Mouse (Mus musculus) myocyte (in vitro differentiated cells): ENCODE measurements around the gene Mindy3. TPM values are rescaled to one million over a fixed set of nuclear protein-coding genes. Genes with fewer than 3 reads are reported as not detected.

Source experiments
- H3K27me3 ChIP-seq: one replicate; pipeline ENCODE4 v1.6.1; 2011; ENCODE audit not compliant: control insufficient read depth, insufficient read depth, insufficient read length
- H3K36me3 ChIP-seq: one replicate; pipeline ENCODE4 v1.6.1; 2011; ENCODE audit not compliant: control insufficient read depth, insufficient read depth
- H3K4me2 ChIP-seq: one replicate; pipeline ENCODE4 v1.6.1; 2011; ENCODE audit warnings: low read depth, control low read depth
- H3K4me3 ChIP-seq: one replicate; pipeline ENCODE4 v1.5.1; 2011; ENCODE audit warnings: mild to moderate bottlenecking, control low read depth, moderate library complexity
- H3K79me2 ChIP-seq: one replicate; pipeline ENCODE4 v1.6.1; 2011; ENCODE audit not compliant: control insufficient read depth, insufficient read depth
- H3ac ChIP-seq: one replicate; pipeline ENCODE4 v1.6.1; 2011; ENCODE audit not compliant: control insufficient read depth, insufficient read length
- CEBPB ChIP-seq: IDR thresholded peaks from 2 replicates; pipeline ENCODE4 v1.6.1; 2011; ENCODE audit warnings: mild to moderate bottlenecking, moderate library complexity; ENCODE audit not compliant: poor library complexity, insufficient read depth, severe bottlenecking
- E2F4 ChIP-seq: IDR thresholded peaks from one replicate; pipeline ENCODE4 v1.6.1; 2011; ENCODE audit warnings: mild to moderate bottlenecking, control low read depth, moderate library complexity; ENCODE audit not compliant: insufficient read depth
- MAX ChIP-seq: IDR thresholded peaks from one replicate; pipeline ENCODE4 v1.6.1; 2011; ENCODE audit warnings: low read depth, mild to moderate bottlenecking, control low read depth
- MYOD1 ChIP-seq, 3 experiments: IDR thresholded peaks; one replicate each; pipeline ENCODE4 v1.6.1; 2011; ENCODE audit warnings: control low read depth in 2 of 3, low read depth in 2 of 3, mild to moderate bottlenecking in 2 of 3, moderate library complexity in 1 of 3; ENCODE audit not compliant: insufficient read length in 2 of 3, control insufficient read depth in 1 of 3
- MYOG ChIP-seq, 3 experiments: IDR thresholded peaks; one replicate each; pipeline ENCODE4 v1.6.1; 2011; ENCODE audit warnings: control low read depth in 2 of 3, low read depth in 2 of 3, mild to moderate bottlenecking in 2 of 3; ENCODE audit not compliant: insufficient read length in 2 of 3, control insufficient read depth in 1 of 3, insufficient read depth in 1 of 3
- POLR2A ChIP-seq: IDR thresholded peaks from one replicate; pipeline ENCODE4 v1.6.1; 2011; ENCODE audit warnings: low read depth, mild to moderate bottlenecking, control low read depth, moderate library complexity; ENCODE audit not compliant: insufficient read length
- POLR2AphosphoS2 ChIP-seq: IDR thresholded peaks from one replicate; pipeline ENCODE4 v1.6.1; 2011; ENCODE audit warnings: low read depth, control low read depth; ENCODE audit not compliant: insufficient read length
- REST ChIP-seq: IDR thresholded peaks from one replicate; pipeline ENCODE4 v1.6.1; 2011; ENCODE audit warnings: mild to moderate bottlenecking, control low read depth, moderate library complexity; ENCODE audit not compliant: insufficient read depth, insufficient read length
- SRF ChIP-seq: IDR thresholded peaks from one replicate; pipeline ENCODE4 v1.6.1; 2011; ENCODE audit warnings: low read depth; ENCODE audit not compliant: control insufficient read depth, insufficient read length
- TCF12 ChIP-seq: IDR thresholded peaks from one replicate; pipeline ENCODE4 v1.6.1; 2011; ENCODE audit warnings: mild to moderate bottlenecking, control low read depth; ENCODE audit not compliant: poor library complexity, insufficient read depth, severe bottlenecking
- TCF3 ChIP-seq: IDR thresholded peaks from one replicate; pipeline ENCODE4 v1.6.1; 2011; ENCODE audit warnings: low read depth, control low read depth; ENCODE audit not compliant: insufficient read length
- USF1 ChIP-seq: IDR thresholded peaks from one replicate; pipeline ENCODE4 v1.6.1; 2011; ENCODE audit warnings: low read depth, mild to moderate bottlenecking, control low read depth, moderate library complexity
- polyA plus RNA-seq: library from polyadenylated mRNA; unstranded; fragments of >200 nt; fragmentation: generic; extraction: Trizol; gene quantifications from one replicate; pipeline ENCODE4 v1.2.1, GENCODE M21; 2012; ENCODE audit warnings: missing spikeins

Mindy3 gene
- polyA plus RNA-seq, 1 experiment, result 19.1 TPM

DNA sequence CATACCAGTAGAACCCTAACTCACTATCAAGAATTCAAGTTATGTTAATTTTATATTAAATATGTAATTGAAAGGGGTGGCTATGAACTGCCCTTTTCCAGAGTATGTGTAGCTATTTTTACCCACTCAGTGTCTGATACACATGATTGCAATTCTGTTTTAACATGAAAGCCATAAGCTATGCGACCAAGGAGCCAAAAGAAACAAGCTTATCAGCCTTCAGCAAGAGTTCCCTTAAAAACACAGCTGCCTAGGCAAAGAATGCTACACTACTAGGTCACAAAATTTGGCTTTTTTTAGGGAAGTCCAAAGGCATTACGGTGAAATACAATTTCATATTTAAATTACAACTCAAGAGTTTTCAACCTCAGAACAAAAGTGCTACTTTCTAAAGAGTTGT is 70.4 kb downstream of the Mindy3 start:
- H3K4me2 ChIP-seq, result no peak overlapping the region
- no peaks in the 10 kb centered on the region for H3K79me2 ChIP-seq
- H3ac ChIP-seq, result no peak overlapping the region
- TF ChIP-seq TCF3 (no peak), SRF (no peak), POLR2A (no peak), MYOD1 (IDR thresholded peaks at IDR 0.05; ENCODE audit: control insufficient read depth in 1 of 3, insufficient read length in 2 of 3, low read depth in 2 of 3) (no peak), MYOG (IDR thresholded peaks at IDR 0.05; ENCODE audit: control insufficient read depth in 1 of 3, insufficient read depth in 1 of 3, insufficient read length in 2 of 3, low read depth in 2 of 3) (no peak), USF1 (no peak), MAX (no peak), POLR2AphosphoS2 (no peak), E2F4 (no peak), CEBPB (no peak), REST (no peak), TCF12 (no peak)
- H3K27me3 ChIP-seq, result no peaks in the 10 kb centered on the region
- H3K36me3 ChIP-seq, result peaks cover 35% of the 10 kb centered on the region
- H3K4me3 ChIP-seq, result no peak overlapping the region

DNA sequence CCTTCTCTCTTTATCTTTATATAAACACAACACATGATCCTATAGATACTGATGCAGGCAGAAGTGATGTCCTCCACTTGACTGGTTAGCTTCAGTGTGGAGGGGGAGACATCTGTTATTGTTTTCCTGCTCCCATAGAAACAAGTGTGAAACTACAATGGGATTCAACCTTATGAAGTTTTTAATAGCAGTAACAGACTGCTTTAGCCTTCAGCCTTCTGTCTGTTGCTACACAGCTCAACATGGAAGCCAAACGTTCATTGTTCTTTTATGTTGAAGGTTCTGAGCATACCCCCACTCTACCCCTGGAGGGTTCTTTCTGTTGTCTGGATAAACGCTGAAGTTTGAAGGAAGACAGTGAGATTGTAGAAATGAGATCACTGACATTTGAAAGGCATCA is 87.3 kb downstream of the Mindy3 start:
- H3K79me2 ChIP-seq, result no peaks in the 10 kb centered on the region
- H3K36me3 ChIP-seq, result no peaks in the 10 kb centered on the region
- H3ac ChIP-seq, result no peak overlapping the region
- no peak overlapping the region for H3K4me2 ChIP-seq
- no peak overlapping the region for H3K4me3 ChIP-seq
- TF ChIP-seq REST, result no peak
- no peak for TF ChIP-seq MYOG (IDR thresholded peaks at IDR 0.05; ENCODE audit: control insufficient read depth in 1 of 3, insufficient read depth in 1 of 3, insufficient read length in 2 of 3, low read depth in 2 of 3)
- no peaks in the 10 kb centered on the region for H3K27me3 ChIP-seq

DNA sequence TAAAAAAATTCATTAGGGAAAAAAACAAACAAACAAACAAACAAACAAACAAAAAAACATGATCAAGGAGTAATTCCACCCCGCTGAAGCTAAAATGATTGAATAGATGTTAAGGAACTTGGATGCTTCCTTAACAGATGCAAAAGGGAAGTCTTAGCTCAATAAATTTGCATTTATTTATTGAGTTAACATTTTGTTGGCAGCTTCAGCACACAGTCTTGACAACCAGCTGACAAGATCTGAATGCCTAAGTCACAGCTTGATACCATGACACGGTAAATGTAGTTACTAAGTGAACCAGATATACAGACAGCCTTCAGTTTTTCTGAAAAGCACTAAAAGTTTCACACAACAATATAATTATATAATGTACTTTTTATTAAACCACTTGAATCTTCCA is 89.7 kb downstream of the Mindy3 start:
- no peak overlapping the region for H3ac ChIP-seq
- H3K36me3 ChIP-seq, result no peaks in the 10 kb centered on the region
- TF ChIP-seq CEBPB, result no peak
- no peak for TF ChIP-seq USF1
- no peak for TF ChIP-seq REST
- TF ChIP-seq MYOG (IDR thresholded peaks at IDR 0.05; ENCODE audit: control insufficient read depth in 1 of 3, insufficient read depth in 1 of 3, insufficient read length in 2 of 3, low read depth in 2 of 3), result no peak
- no peak for TF ChIP-seq MAX
- TF ChIP-seq TCF12, result no peak
- TF ChIP-seq MYOD1 (IDR thresholded peaks at IDR 0.05; ENCODE audit: control insufficient read depth in 1 of 3, insufficient read length in 2 of 3, low read depth in 2 of 3), result no peak
- TF ChIP-seq POLR2AphosphoS2, result no peak
- no peak for TF ChIP-seq SRF
- TF ChIP-seq TCF3, result no peak
- no peaks in the 10 kb centered on the region for H3K79me2 ChIP-seq
- H3K4me3 ChIP-seq, result no peak overlapping the region
- H3K4me2 ChIP-seq, result no peak overlapping the region
- H3K27me3 ChIP-seq, result no peaks in the 10 kb centered on the region

DNA sequence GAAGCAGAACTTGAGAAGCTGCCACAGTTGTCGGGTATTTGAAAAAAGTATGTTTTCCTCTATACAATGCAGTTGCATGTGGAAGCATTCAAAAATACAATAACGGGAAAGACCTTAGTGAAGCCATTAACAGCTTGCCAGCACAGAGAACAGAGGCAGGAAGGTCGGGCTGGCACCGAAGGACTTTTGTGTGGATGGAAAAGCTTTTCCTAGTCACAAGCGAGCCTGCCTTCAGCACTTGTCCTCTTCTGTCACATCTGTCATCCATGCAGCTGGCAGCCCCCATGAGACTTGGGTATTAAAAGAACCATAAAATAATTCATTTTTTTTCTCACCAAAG is 90.2 kb downstream of the Mindy3 start:
- Histone ChIP-seq H3K36me3 (no peaks in the 10 kb centered on the region), H3K27me3 (no peaks in the 10 kb centered on the region), H3K4me3 (no peak overlapping the region), H3ac (no peak overlapping the region), H3K4me2 (no peak overlapping the region), H3K79me2 (no peaks in the 10 kb centered on the region)
- TF ChIP-seq REST (no peak), POLR2AphosphoS2 (no peak), E2F4 (no peak)

DNA sequence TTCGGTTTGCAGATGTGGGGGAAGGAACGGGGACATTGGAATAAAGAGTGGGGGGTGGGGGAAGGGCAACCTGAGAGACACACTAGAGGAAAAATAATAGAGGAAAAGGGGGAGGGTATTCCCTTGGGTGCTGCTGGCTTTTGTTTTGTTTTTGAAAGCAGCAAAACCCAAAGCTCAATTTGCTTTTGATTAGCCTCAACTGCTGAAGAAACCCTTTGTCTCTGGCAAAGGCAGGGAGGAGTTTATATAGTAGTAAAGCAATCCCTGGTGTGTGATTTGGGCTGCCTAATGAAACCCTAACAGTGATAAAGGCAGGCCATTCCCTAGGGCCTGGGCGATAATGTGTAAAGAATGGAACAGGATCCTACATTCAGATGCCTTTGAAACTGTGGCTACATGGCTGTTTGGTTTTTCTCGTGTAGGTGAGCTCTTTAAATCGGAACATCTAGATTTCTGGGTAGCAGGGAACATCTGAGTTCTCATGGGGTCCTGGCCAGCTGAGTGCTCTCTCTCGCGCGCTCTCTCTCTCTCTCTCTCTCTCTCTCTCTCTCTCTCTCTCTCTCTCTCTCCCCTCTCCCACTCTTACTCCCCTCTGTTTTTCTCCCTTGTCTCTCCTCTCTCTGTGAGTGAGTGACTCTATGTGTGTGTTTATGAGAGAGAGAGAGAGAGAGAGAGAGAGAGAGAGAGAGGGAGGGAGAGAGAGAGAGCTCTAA is 90.8 kb downstream of the Mindy3 start:
- Histone ChIP-seq H3K79me2 (no peaks in the 10 kb centered on the region), H3K27me3 (no peaks in the 10 kb centered on the region), H3K4me3 (no peak overlapping the region), H3ac (no peak overlapping the region), H3K4me2 (no peak overlapping the region), H3K36me3 (no peaks in the 10 kb centered on the region)
- TF ChIP-seq POLR2A (no peak), MYOD1 (IDR thresholded peaks at IDR 0.05; ENCODE audit: control insufficient read depth in 1 of 3, insufficient read length in 2 of 3, low read depth in 2 of 3) (no peak), MYOG (IDR thresholded peaks at IDR 0.05; ENCODE audit: control insufficient read depth in 1 of 3, insufficient read depth in 1 of 3, insufficient read length in 2 of 3, low read depth in 2 of 3) (no peak), CEBPB (no peak), TCF12 (no peak), SRF (no peak), TCF3 (no peak), E2F4 (no peak)
